Mouse (Mus musculus) G1E-ER4 (cell line): ENCODE results near the gene Tmbim1. TPM values are rescaled to one million over a fixed set of nuclear protein-coding genes. Genes with fewer than 3 reads are reported as not detected.

Source experiments
- GATA1 ChIP-seq: IDR thresholded peaks from one replicate; pipeline ENCODE4 v1.8.0; 2012; ENCODE audit warnings: low read length, inconsistent platforms
- polyA plus RNA-seq: library from polyadenylated mRNA; stranded (reverse); fragments of >175 nt; gene quantifications from 2 replicates; pipeline ENCODE4 v1.2.3, GENCODE M21; 2012

The Tmbim1 gene
- polyA plus RNA-seq: 180 and 214 TPM in 2 replicates

DNA sequence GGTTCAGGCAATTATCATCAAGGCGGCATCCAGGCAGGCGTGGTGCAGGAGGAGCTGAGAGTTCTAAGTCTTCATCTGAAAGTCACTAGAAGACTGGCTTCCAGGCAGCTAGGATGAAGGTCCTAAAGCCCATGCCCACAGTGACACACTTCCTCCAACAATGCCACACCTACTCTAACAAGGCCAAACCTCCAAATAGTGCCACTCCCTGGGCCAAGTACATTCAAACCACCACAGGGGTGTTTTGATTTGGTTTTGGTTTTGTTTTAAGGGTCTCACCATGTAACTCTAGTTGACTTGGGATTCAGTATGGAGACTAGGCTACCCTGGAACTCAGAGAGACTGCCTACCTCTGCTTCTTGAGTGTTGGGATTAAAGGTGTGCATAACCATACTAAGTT is at the start of gene Tmbim1:
TSS of gene Tmbim1 (minus strand) at position 101 of the 400 bp plus-strand sequence.
- TF ChIP-seq GATA1: no peak

DNA sequence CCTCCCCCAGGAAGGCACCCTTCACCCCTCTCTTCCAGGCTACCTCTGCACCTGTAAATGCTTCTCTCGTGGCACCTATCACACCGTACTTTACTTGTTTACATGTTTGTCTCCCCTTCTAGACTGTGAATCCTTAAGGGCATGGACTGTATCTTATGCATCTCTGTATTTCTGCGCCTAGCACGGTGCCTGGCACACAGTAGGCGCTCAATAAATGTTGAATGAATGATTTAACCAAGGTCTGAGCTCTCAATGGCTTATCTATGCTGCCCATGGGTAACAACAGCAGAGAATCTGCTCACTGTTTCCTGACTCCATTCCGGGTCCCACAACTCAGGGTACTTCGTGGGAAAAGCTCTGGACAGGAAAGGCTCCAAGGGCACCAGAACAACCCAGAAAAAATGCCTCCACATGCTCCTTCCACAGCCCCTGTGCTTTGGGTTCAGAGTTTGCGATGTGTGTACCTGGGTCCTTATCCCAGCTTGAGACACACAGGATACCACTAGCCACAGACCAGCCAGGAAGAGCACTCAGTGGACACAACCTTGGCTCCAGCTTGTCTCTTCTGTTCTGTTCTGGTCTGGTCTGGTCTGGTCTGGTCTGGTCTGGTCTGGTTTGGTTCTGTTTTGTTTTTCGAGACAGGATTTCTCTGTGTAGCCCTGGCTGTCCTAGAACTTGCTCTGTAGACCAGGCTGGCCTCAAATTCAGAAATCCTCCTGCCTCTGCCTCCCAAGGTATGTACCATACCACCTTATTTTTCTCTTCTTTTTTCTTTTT is 48.2 kb upstream of the Tmbim1 start:
- no peak for TF ChIP-seq GATA1

DNA sequence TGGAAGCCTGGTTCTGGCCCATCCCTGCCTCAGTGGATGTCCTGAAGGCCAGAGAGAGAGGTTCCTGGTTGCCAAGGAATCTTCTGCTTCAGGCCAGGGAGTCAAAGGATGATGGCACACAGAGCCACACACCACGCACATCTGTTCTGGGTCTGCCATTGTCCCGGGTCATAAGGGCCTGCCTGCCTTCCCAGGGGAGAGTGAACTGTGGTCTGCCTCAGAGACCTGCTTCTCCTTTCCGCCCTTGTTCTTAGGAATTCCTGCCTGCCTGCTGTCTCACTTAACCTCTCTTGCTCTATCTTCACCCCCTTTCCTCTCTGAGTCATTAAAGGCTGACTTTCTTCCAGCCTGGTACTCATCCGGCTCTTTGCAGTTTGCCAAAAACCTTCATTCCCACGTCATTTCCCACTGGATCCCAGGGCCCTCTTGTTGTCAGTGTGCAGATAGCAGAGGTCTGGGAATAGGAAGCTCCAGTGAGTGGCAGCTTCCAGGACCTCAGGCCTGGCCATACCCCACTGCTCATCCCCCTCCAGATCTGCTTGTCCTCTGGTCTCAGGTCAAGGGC is 47.2 kb upstream of the Tmbim1 start:
- no peak for TF ChIP-seq GATA1

DNA sequence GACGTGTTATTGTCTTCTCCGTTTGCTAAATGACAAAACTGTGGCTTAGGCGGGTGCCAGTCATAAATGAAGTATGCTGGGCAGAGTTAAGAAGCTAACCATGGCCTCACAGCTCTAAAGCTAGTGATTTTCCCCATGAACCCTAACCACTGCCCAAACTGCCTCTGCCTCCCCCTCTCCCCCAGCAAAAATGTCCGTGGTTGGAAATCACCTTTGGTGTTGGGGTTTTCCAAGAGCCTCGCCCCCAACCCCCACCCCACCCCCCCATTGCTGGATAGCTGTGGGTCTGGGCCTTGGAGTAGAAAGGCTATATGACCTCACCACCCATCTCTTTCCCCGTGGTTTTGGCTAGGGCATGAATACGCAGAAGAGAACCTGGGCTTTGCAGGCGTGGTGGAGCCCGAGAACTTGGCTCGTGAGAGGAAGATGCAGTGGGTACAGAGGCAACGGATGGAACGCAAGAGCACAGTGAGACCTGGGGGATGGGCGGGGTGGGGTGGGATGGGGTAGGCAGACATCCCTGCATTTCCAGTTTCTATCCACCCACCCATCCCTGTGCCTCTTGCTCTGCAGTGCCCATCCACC is 45.9 kb upstream of the Tmbim1 start:
- TF ChIP-seq GATA1: no peak

DNA sequence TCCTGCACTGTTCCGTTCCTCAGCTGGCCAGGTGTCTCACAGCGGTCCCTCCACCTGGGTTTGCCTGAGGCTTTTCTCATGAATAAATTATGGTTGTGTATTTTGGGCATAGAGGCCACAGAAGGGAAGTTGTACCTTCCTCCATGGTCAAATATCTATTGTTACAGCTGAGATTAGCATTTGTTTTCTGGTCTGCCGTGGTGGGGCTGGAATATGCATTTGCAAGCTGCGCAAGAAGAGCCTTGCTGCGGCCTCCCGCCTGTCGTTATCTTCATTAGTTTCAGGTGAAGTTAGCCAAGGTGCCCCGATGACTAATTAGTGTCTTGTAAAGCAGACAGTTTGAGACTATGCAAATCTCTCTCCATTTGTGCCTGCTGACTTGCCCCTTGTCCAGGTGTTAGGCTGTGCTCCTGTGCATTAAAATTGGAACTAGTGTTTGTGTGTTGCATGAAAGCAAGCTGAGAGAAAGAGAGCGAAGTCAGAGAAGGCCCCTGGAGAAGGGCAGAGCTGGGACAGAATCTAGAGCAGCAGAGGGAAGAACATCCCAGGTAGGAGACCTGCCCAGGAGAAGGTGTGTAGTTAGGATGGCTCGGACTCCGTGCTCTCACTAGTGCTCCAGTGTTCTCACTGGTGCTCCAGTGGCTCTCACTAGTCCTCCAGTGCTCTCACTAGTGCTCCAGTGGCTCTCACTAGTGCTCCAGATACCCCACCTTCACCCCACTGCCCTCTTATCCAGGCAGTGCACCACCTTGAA is 38.9 kb upstream of the Tmbim1 start:
- no peak for TF ChIP-seq GATA1

DNA sequence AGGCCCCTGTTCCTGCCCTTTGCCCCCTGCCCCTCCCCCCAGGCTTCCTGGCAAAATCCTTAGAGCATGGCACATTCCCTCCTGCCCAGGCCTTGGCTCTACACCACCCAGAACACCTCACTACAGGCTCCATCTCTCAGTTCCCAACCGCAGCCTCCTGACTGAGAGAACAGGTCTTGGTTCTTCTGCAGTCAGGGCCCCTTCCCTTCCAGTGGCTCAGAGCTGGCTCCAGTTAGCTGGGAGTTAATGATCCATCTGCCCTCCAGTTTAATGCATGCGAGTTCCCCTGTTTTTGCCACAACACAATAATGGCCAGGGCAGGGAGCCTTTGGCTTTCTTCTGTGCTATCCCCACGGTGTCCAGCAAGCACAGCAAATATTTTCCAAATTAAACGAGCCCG is 37.7 kb upstream of the Tmbim1 start:
- no peak for TF ChIP-seq GATA1

DNA sequence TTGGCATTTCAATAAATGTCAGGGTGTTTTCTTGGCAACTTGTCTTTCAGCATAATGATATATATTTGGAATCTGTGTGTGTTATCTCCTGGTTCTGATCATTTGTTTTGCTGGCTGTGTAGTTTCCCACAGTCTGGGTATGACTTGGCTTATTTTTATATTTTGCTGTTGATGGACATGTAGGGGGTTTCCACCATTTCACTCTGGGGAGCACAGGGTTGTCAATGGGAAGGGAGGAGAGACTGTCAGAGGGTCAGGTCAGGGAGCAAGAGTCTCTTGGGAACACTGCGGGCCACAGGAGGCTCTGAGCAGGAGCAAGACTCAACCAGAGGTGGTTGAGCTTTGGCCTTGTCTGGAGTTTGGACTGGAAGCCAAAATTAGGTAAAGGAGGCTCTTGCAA is 36.9 kb upstream of the Tmbim1 start:
- TF ChIP-seq GATA1: no peak

DNA sequence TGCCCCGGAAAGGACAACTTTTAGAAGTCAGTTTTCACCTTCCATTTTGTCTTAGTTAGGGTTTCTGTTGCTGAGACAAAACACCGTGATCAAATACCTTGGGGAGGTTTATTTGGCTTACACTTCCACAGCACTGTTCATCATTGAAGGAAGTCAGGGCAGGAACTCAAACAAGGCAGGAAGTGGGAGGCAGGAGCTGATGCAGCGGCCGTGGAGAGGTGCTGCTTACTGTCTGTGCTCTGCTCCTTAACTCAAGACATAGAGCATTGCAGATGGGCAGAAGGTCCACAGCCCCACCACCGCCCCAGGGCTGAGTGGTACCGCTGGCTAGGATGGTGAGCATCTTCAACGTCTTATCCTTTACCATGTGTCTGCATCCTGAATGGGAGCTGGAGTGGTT is 36.5 kb upstream of the Tmbim1 start:
- TF ChIP-seq GATA1: no peak

DNA sequence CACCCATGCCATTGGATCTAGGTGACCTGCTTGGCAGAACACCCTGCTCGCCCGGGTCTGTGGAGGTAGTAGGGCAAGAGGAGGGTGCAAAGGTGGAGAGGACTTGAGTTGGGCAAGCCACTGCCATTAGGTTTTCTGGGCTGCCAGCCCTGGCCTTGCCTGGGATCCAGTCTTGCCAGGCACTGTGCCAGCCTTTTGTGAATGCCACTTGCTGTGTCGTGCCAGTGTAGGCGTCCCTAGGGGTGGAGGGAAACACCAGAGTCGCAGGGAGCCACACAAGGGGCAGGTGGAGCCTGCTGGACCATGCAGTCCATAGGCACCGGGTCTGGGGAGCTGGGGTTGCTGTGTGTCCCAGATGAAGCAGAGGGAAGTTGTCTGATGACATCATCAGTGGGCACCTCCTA is 34.9 kb upstream of the Tmbim1 start:
- TF ChIP-seq GATA1: no peak

DNA sequence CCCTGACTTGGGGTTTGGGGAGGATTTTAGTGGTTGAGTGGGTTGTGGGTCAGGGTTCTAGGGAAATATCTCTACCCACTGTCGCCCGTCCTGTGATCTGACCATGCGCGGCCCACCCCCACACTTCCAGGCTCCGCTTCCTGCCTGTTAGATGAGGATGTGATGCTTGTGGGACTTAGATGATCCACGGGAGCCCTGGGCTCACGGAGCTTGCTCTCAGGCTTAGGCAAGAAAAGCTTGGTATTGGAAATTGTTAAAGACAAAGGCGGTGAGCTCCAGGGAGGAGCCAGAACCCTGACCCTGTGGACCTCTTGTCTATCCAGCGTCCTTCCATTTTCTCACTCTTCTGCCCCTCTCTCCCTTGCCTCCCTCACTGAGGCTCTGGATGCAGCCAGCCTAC is 34.5 kb upstream of the Tmbim1 start:
- no peak for TF ChIP-seq GATA1

DNA sequence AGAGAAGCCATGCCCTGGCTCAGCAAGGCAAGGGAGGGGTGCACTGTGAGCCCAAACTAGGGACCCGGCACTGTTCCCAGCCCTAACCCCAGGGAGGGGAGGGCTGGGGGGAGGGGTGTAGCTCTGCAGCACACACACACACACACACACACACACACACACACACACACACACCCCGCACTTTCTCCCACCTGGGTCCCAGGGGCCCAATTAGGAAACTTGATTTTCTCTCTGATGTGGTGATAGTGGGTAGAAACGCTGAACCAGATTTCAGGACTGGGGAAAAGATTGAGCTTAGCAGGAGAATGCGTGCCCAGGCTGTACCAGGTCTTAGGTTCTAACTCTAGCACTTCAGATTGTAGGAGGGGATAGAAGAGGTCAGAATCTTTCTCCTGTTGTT is 33.2 kb upstream of the Tmbim1 start:
- no peak for TF ChIP-seq GATA1

DNA sequence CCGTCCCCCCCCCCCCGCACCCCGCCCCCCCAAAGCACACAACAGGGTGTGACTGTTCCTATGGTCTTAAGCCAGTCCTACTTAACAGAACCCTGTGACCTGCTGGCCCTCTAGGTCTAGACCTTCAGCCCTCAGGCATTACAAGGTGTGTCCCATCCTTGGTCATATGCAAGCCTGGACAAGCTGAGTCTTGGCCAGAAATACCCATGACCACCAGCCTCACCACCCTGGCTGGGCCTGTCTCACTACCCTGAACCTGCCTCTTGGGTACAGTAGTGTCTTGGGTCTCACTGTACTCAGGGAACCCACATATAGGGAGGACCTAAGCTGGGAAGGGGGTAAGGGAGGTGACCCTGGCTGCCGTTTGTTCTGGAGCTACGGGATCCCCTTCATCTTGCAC is 32.6 kb upstream of the Tmbim1 start:
- no peak for TF ChIP-seq GATA1

DNA sequence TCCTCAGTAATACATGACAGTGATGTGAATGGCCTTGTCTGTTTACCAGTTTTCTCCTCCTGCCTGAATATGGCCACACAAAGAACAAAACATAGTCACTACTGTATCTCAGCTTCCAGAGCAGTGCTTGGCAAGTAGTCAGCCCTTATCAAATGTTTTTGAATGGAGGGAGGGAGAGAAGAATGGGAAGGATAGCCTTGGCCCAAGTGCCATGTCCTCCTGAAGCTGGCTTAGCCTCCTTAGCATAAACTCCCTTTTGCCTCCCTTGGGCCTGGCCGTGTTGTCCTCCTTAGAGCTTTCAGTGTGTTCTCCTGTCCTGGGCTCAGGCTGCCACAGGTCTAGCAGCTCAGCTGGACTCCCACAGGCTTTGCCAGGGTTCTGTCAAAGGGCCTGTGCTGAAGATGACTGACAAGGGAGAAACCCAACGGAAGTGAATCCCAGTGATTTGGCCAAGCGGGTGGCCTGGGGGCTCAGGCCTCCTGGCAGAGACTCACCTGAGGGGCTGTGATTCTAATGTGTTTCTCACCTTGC is 31.9 kb upstream of the Tmbim1 start:
- no peak for TF ChIP-seq GATA1

DNA sequence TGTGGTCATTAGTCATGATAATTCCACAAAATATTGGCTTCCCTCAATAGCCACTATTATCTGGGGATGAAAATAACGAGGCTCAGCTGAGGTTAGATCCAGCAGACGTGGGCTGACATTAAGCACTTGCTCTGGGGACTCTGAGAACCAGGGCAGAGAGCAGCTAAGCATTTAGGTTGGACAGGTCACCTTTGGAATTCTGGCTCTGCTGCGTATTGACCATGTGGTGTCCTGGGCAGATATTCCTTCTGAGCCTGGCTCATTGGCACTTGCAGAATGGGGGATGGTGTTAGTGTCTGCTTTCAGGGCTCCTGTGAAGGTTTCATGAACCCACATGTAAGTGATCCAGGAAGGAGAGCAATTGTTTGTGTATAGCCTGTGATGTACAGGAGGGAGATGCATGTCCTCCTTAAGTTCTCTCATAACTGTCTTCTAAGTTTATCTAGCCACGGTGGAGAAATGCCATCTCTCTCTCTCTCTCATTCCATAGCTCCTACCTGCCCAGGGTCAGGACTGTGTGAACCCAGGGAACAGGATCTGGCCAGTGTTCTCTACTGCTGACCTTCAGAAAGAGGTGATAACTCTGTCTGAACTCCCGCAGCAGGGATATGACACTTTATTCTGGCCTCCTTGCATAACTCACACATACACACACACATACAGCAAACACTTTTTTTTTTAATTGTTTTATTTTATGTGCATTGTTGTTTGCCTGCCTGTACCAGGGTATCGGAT is 30.2 kb upstream of the Tmbim1 start:
- TF ChIP-seq GATA1: no peak

DNA sequence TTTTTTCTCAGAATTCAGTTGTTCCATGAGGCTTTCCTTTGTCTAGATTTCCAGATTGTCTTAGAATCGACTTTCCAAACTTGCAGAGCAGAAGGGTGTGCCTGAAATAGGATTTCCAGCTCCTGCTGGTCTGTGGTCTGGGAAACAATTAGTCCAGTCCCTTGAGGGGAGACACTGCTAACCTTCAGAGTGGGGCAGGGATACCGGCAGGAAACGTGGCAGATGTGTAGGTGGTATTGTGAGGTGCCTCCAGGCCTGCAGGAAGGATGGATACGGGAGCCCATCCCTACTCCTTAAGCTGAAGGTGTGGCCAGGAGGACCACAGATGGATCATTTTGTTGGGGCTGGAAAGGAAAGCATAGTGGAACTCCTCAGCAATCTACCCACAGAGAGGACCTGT is 29.6 kb upstream of the Tmbim1 start:
- no peak for TF ChIP-seq GATA1
